Mouse (Mus musculus) liver, embryonic 16.5 days (tissue): ENCODE data around the gene Serbp1. TPM values are rescaled to one million over a fixed set of nuclear protein-coding genes. Genes with fewer than 3 reads are reported as not detected.

Source experiments
- ATAC-seq: fragments of 200-750 bp; cut with Nextera tagmentation; 2 replicates; pipeline ENCODE4 v1.8.0; 2017; ENCODE audit warnings: low read depth, mild to moderate bottlenecking, moderate number of reproducible peaks, moderate library complexity
- H3K27ac ChIP-seq: fragments of 300-500 bp; sonication (generic); 2 replicates; pipeline ENCODE4 v1.5.1; 2014; ENCODE audit warnings: mild to moderate bottlenecking, low read length
- H3K27me3 ChIP-seq: fragments of 300-500 bp; sonication (generic); 2 replicates; pipeline ENCODE4 v1.6.1; 2014; ENCODE audit warnings: low read depth, low read length, mixed read lengths; ENCODE audit not compliant: control insufficient read depth, insufficient read depth
- H3K36me3 ChIP-seq: fragments of 300-500 bp; sonication (generic); 2 replicates; pipeline ENCODE4 v1.6.1; 2014; ENCODE audit warnings: mild to moderate bottlenecking; ENCODE audit not compliant: control insufficient read depth, insufficient read depth
- H3K4me1 ChIP-seq: fragments of 300-500 bp; sonication (generic); 2 replicates; pipeline ENCODE4 v1.6.1; 2014; ENCODE audit warnings: low read depth, low read length, mixed read lengths; ENCODE audit not compliant: control insufficient read depth
- H3K4me2 ChIP-seq: fragments of 300-500 bp; sonication (generic); 2 replicates; pipeline ENCODE4 v1.6.1; 2014; ENCODE audit warnings: low read depth, low read length, mixed read lengths
- H3K4me3 ChIP-seq: fragments of 300-500 bp; sonication (generic); 2 replicates; pipeline ENCODE4 v1.5.1; 2014; ENCODE audit warnings: low read depth, mild to moderate bottlenecking, low read length
- H3K9ac ChIP-seq: fragments of 300-500 bp; sonication (generic); 2 replicates; pipeline ENCODE4 v1.6.1; 2014; ENCODE audit warnings: low read depth, low read length
- H3K9me3 ChIP-seq: fragments of 300-500 bp; sonication (generic); replicated peaks from 2 replicates; pipeline ENCODE4 v1.6.1; 2016; ENCODE audit warnings: low read length; ENCODE audit not compliant: control insufficient read depth
- WGBS: fragments of 180-500 bp; shearing (Covaris S2); extraction: QIAGEN DNeasy Blood & Tissue Kit; methylation state at CpG from one replicate; pipeline ENCODE4 v1.1.7; 2014; ENCODE audit not compliant: insufficient replicate concordance; 5-methylcytosine and 5-hydroxymethylcytosine counted together
- polyA plus RNA-seq: library from polyadenylated mRNA; unstranded; fragments of >200 nt; fragmentation: Nextera tagmentation; extraction: Ambion mirVana; gene quantifications from 2 replicates; pipeline ENCODE4 v1.2.1, GENCODE M21; 2015

Serbp1 gene
- polyA plus RNA-seq, 1 experiment from 2014 or later = 183 TPM

DNA sequence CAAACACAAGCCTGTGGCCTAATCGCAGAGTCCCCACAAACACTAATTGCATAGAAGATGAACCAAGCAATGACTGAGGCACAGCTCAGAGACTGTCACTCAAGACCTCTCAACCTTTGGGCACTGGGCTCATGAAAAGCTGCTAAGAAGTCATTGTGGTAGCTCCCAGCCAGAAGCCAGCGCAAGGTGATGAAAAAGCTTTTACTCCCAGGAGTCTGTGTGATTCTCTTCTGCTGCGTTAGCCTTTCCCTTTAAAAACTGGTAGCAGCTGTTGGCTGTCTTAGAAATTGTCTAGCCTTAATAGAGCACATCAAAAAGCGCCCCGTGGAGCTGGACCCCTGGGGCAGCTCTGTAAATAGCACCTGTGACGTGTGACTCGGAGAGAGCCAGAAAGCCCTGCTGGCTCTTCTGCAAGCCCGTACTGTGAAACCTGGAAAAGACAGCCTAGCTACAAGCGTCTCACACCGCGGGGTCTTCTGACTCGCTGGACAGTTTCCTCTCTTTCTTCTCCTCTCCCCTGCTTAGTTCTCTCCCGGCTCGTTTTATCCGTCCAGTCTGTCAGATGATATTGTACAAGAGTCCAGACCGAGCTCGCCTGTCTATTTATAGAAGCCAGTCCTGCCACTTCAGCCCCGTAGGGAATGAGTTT is 9.4 kb upstream of the Serbp1 start:
- Histone ChIP-seq H3K27ac (no peak overlapping the region), H3K9ac (no peak overlapping the region), H3K36me3 (no peaks in the 10 kb centered on the region), H3K27me3 (peaks cover 11% of the 10 kb centered on the region), H3K4me1 (peaks cover 6% of the 10 kb centered on the region; the same call in 1 of the 2 replicates), H3K4me3 (peak overlapping the region; percentile 15; the same call in 1 of the 2 replicates), H3K9me3 (no peaks in the 10 kb centered on the region), H3K4me2 (peak overlapping the region; percentile 45)
- whole genome bisulfite sequencing = 24% methylated on average over 18 of the region's 18 CpGs
- no peak for ATAC-seq

- H3K9ac ChIP-seq = no peak overlapping the region
- no peaks in the 10 kb centered on the region for H3K36me3 ChIP-seq
- no peak overlapping the region for H3K4me3 ChIP-seq
- peaks cover 6% of the 10 kb centered on the region; the same call in 1 of the 2 replicates for H3K4me1 ChIP-seq
- H3K27ac ChIP-seq = no peak overlapping the region
- WGBS = 24% methylated on average over 9 of the region's 9 CpGs
- ATAC-seq = no peak
- H3K27me3 ChIP-seq = peaks cover 11% of the 10 kb centered on the region
- no peaks in the 10 kb centered on the region for H3K9me3 ChIP-seq
- no peak overlapping the region for H3K4me2 ChIP-seq
Measured at GRCm38 (mm10) chr6:67229521-67229920, 8.5 kb upstream of the Serbp1 start.

DNA sequence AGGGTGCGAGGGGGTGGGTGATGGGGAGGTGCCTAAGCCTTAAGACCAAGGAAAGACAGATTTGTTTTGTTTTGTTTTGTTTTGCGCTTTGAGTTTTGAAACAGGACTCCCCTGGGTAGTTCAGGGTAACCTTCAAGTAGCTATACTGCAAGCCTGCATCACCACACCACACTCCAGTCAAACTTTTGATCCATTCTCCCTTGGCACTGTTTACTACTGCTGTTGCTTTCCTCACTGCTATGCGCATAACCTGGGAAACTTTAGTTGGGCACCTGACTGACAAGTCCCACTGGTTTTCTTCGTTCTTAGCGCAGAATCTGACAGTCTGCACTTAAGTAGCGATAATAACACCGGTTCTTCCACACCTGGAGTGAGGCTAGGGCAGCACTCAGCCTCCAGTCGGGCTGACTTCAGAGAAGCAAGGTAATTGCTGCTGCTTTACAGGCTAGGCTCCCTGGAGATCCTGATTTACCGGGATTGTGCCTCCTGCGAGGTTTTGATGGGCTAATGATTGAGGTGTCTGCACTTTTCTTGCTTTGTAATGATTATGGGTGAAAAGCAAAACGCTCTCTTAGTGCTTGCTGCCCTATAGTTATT is 8.0 kb upstream of the Serbp1 start:
- no peak overlapping the region for H3K9ac ChIP-seq
- H3K36me3 ChIP-seq = no peaks in the 10 kb centered on the region
- H3K4me2 ChIP-seq = no peak overlapping the region
- H3K27me3 ChIP-seq = peaks cover 11% of the 10 kb centered on the region
- no peak for ATAC-seq
- peaks cover 6% of the 10 kb centered on the region; the same call in 1 of the 2 replicates for H3K4me1 ChIP-seq
- 21% methylated on average over 11 of the region's 11 CpGs for WGBS
- no peak overlapping the region for H3K4me3 ChIP-seq
- H3K27ac ChIP-seq = no peak overlapping the region
- no peaks in the 10 kb centered on the region for H3K9me3 ChIP-seq

DNA sequence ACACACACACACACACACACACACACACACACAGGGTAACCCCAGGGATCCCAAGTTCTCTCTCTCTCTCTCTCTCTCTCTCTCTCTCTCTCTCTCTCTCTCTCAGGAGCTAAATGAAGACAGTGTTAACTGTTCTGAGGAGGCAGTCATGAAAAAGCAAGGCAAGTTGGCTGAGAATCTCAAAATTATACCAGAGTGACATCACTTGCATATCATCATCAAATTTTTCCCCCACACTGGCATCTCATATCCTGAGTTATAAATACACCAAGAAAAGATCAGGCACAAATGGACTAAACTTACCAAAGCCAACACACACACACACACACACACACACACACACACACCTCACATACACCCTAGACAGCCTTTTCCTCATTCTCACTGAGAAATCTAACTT is 7.0 kb upstream of the Serbp1 start:
- no peak for ATAC-seq
- H3K4me1 ChIP-seq = peaks cover 6% of the 10 kb centered on the region; the same call in 1 of the 2 replicates
- no peak overlapping the region for H3K27ac ChIP-seq
- H3K9ac ChIP-seq = no peak overlapping the region
- H3K4me3 ChIP-seq = no peak overlapping the region
- H3K27me3 ChIP-seq = peaks cover 11% of the 10 kb centered on the region
- no peak overlapping the region for H3K4me2 ChIP-seq
- no peaks in the 10 kb centered on the region for H3K36me3 ChIP-seq
- H3K9me3 ChIP-seq = no peaks in the 10 kb centered on the region

GRCm38 (mm10) chr6:67235649-67236048 is 2.3 kb upstream of the Serbp1 start:
- no peak for ATAC-seq
- Histone ChIP-seq H3K4me3 (no peak overlapping the region), H3K27me3 (no peaks in the 10 kb centered on the region), H3K4me1 (no peaks in the 10 kb centered on the region), H3K9me3 (no peaks in the 10 kb centered on the region), H3K27ac (no peak overlapping the region), H3K9ac (no peak overlapping the region), H3K4me2 (no peak overlapping the region), H3K36me3 (no peaks in the 10 kb centered on the region)
- WGBS = 64% methylated on average over 3 of the region's 3 CpGs

GRCm38 (mm10) chr6:67236491-67237234 is 1.3 kb upstream of the Serbp1 start:
- H3K4me3 ChIP-seq = no peak overlapping the region
- H3K9ac ChIP-seq = no peak overlapping the region
- no peaks in the 10 kb centered on the region for H3K36me3 ChIP-seq
- no peak overlapping the region for H3K4me2 ChIP-seq
- ATAC-seq = no peak
- 63% methylated on average over 7 of the region's 7 CpGs for WGBS
- no peaks in the 10 kb centered on the region for H3K9me3 ChIP-seq
- H3K4me1 ChIP-seq = no peaks in the 10 kb centered on the region
- no peaks in the 10 kb centered on the region for H3K27me3 ChIP-seq
- H3K27ac ChIP-seq = no peak overlapping the region

- H3K27ac ChIP-seq = no peak overlapping the region
- H3K9me3 ChIP-seq = no peaks in the 10 kb centered on the region
- H3K27me3 ChIP-seq = no peaks in the 10 kb centered on the region
- ATAC-seq = no peak
- no peaks in the 10 kb centered on the region for H3K4me1 ChIP-seq
- no peak overlapping the region for H3K4me3 ChIP-seq
- no peak overlapping the region for H3K4me2 ChIP-seq
- WGBS = 76% methylated on average over 3 of the region's 3 CpGs
- H3K36me3 ChIP-seq = no peaks in the 10 kb centered on the region
- no peak overlapping the region for H3K9ac ChIP-seq
Measured at GRCm38 (mm10) chr6:67241263-67241662, 3.3 kb downstream of the Serbp1 start.

DNA sequence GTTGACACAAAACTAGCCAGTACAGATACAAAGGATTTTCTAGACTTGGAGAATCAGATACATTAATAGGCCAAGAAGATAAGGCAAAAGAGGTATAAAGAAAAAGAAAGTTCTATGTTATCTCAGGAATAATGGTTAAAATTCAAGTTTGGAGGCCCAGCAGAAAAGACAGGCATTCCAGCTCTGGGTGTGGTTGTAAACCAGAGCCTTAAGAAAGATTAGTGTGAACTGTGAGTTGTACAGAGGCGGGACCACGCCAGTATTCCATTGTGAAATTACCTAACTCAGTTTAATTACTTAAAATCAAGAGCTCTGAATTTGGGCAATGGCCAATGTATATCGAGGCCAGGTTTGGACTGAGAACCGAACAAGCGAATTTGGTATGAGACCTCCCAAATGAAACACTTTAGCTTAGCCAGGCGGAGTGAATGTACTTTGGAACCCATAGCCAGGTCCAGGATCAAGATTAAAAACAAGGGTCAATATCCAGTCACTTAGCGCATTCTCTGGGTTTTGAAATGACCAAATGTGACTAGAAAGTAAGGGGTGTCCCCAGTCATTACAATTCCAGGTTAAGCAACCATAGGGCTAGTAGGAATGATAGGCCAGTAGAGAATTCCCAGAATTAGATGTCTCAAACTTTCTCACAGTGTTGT is 5.9 kb downstream of the Serbp1 start:
- Histone ChIP-seq H3K4me1 (no peaks in the 10 kb centered on the region), H3K4me2 (no peak overlapping the region), H3K9ac (no peak overlapping the region), H3K27ac (no peak overlapping the region), H3K36me3 (no peaks in the 10 kb centered on the region), H3K4me3 (no peak overlapping the region), H3K9me3 (no peaks in the 10 kb centered on the region), H3K27me3 (no peaks in the 10 kb centered on the region)
- ATAC-seq = no peak
- WGBS = 69% methylated on average over 7 of the region's 7 CpGs
